Mouse (Mus musculus): Measurements from ENCODE around the gene Tsc1. TPM values are rescaled to one million over a fixed set of nuclear protein-coding genes. Genes with fewer than 3 reads are reported as not detected.

Tsc1 gene
- 12.6 and 13.8 TPM in 2 replicates for polyA plus RNA-seq (2015; fragmentation: Nextera tagmentation; extraction: Ambion mirVana)

DNA sequence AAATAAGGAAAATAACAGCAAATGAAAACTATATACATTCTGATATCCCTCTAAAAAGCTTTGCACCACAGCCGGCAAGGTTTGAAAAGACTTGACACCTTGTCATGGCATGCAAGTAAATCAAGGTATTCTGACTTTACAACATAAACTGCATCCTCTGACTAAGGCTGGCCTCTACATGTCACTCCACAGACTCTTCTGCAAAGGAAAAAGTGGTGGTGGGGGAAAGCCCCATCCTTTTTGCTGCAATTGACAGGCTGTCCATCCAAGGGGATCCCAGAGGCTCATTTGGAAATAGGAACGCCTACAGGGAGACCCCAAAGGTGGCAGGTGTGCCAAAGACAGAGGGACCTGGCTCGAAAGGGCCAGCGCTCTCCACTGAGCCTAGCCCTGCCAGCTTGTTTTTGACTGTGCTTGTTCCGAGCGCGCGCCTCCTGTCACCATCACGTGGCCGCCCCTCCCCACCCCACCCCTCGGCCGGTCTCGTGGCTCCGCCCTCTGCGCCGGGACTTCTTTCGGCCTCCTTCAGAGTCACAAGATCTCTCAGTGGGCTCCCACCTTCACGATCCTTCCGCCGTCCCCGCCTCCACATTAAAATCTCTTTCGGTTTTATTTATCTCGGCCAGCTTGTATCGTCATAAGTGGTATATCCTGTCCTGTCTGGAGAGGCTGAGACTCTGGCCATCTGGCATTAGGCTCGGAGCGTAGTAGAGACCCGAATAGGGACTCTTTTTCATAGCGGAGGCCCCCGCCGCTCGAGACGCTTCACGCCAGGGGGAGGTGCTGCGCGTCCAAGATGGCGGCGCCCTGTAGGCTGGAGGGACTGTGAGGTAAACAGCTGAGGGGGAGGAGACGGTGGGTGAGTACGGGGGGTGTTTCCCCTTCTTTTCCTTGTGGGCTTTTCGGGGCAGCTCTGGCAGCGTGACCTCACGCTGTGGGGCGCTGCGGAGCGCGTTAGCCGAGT lies at the start of gene Tsc1:
Tsc1 (plus strand) TSS at position 768 of the 964 bp plus-strand sequence.
- ATAC-seq: peak; percentile 92
- peak within 1 kb of the TSS; percentile 99 for H3K4me3 ChIP-seq (ENCODE audit: low read length)
- peak within 1 kb of the TSS; percentile 95 for H3K9ac ChIP-seq (ENCODE audit: low read depth, low read length)
- H3K4me1 ChIP-seq (ENCODE audit: control insufficient read depth, insufficient read depth, low read length): peaks cover 14% of the 10 kb centered on the region
- WGBS: 2% methylated on average over 46 of the region's 47 CpGs
- no peaks in the 10 kb centered on the region for H3K36me3 ChIP-seq (ENCODE audit: control insufficient read depth, insufficient read depth, low read length)
- H3K9me3 ChIP-seq (ENCODE audit: control insufficient read depth, low read length): no peaks in the 10 kb centered on the region
- H3K27ac ChIP-seq (ENCODE audit: low read length): peak within 1 kb of the TSS; percentile 78
- peak within 1 kb of the TSS; percentile 66 for H3K4me2 ChIP-seq (ENCODE audit: low read depth, low read length)
- H3K27me3 ChIP-seq (replicated peaks; ENCODE audit: control insufficient read depth, insufficient read depth, low read length): no peaks in the 10 kb centered on the region

DNA sequence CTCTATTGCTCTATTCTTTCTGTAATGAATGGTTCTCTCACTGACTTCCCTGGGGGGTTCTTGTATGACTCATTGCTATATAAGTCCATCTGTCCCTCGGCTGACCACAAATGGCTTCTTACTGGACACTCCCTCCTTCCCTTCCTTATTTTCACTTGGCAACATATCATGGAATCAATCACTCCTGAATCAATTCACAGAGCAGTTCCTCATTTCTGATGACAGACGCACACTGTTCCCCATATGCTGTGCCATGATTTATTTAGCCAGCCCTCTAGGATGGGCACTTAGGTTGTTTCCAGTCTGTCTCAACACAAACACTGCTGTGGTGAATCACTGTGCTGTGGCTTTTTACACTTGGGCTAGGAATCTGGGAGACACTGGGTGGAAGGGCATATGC lies 49.5 kb upstream of the Tsc1 start:
- H3K9me3 ChIP-seq (ENCODE audit: control insufficient read depth, low read length): no peaks in the 10 kb centered on the region
- no peaks in the 10 kb centered on the region for H3K36me3 ChIP-seq (ENCODE audit: control insufficient read depth, insufficient read depth, low read length)
- no peaks in the 10 kb centered on the region for H3K4me1 ChIP-seq (ENCODE audit: control insufficient read depth, insufficient read depth, low read length)
- H3K9ac ChIP-seq (ENCODE audit: low read depth, low read length): no peak overlapping the region
- WGBS: 62% methylated on average over 2 of the region's 2 CpGs
- H3K27me3 ChIP-seq (replicated peaks; ENCODE audit: control insufficient read depth, insufficient read depth, low read length): no peaks in the 10 kb centered on the region
- ATAC-seq: no peak
- no peak overlapping the region for H3K4me2 ChIP-seq (ENCODE audit: low read depth, low read length)
- no peak overlapping the region for H3K27ac ChIP-seq (ENCODE audit: low read length)
- H3K4me3 ChIP-seq (ENCODE audit: low read length): no peak overlapping the region

DNA sequence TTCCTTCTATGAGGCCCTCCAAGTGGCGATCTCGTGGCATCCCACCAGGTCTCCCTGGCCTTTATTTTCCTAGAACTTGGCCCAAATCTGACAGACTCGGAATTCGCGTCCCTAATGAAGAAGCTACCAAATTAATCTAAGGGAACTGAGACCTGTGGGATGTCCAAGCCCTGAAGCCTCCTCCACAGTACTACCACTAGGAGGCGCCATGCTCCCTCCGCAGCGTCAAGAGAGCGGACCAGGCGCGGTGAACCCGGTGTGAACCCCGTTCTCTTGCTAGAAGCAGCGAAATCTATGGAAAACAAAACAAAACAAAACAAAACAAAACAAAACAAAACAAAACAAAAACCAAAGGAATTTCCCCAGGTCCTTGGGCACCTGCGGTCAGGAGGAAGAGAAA lies 48.2 kb upstream of the Tsc1 start:
- Histone ChIP-seq H3K4me3 (ENCODE audit: low read length) (no peak overlapping the region), H3K4me2 (ENCODE audit: low read depth, low read length) (no peak overlapping the region)
- 6% methylated on average over 15 of the region's 15 CpGs for WGBS

DNA sequence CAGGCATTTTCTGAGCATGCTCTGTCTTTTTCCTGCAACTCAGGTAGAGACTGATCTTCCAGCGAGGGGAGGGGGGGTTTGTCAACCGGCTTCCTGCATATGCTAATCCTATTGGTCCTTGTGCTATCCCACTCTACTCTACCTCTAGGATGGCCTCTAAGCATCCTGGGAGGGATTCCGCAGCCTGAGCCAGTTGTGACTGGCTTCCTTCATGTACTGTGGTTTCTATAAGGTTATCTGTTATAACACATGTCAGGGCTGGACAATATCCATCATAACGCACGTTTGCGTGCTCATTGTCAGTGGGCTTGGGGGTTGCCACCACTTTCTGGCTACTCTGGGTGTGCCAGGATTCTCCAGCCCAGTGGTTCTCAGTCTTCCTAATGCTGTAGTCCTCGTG lies 45.0 kb upstream of the Tsc1 start:
- ATAC-seq: no peak
- WGBS: 75% methylated on average over 7 of the region's 7 CpGs
- H3K36me3 ChIP-seq (ENCODE audit: control insufficient read depth, insufficient read depth, low read length): no peaks in the 10 kb centered on the region

More for the DNA sequence above, 48.2 kb upstream of the Tsc1 start:
- Histone ChIP-seq H3K4me1 (ENCODE audit: control insufficient read depth, insufficient read depth, low read length) (no peaks in the 10 kb centered on the region), H3K36me3 (ENCODE audit: control insufficient read depth, insufficient read depth, low read length) (no peaks in the 10 kb centered on the region), H3K9me3 (ENCODE audit: control insufficient read depth, low read length) (no peaks in the 10 kb centered on the region), H3K27ac (ENCODE audit: low read length) (no peak overlapping the region), H3K27me3 (replicated peaks; ENCODE audit: control insufficient read depth, insufficient read depth, low read length) (no peaks in the 10 kb centered on the region), H3K9ac (ENCODE audit: low read depth, low read length) (no peak overlapping the region)
- ATAC-seq: no peak

DNA sequence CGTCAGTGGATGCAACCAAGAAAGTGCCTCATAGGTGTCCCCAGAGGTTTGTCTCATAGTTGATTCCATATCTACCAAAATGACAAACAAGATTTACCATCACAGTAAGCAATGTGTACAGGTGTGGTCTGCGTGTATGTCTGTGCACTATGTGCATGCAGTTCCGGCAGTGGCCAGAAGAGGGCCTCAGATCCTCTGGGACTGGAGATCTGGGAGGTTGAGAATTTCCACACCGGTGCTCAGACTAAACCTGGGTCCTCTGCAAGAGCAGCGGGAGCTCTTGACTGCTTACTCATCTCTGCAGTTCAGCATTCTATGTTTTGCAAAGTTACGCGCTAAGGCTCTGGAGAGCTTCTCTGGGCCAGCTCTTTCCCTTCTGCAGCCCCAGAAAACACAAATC lies 44.0 kb upstream of the Tsc1 start:
- Histone ChIP-seq H3K4me1 (ENCODE audit: control insufficient read depth, insufficient read depth, low read length) (no peaks in the 10 kb centered on the region), H3K9ac (ENCODE audit: low read depth, low read length) (no peak overlapping the region), H3K27me3 (replicated peaks; ENCODE audit: control insufficient read depth, insufficient read depth, low read length) (no peaks in the 10 kb centered on the region), H3K4me3 (ENCODE audit: low read length) (no peak overlapping the region), H3K36me3 (ENCODE audit: control insufficient read depth, insufficient read depth, low read length) (no peaks in the 10 kb centered on the region), H3K27ac (ENCODE audit: low read length) (no peak overlapping the region), H3K4me2 (ENCODE audit: low read depth, low read length) (no peak overlapping the region), H3K9me3 (ENCODE audit: control insufficient read depth, low read length) (no peaks in the 10 kb centered on the region)
- WGBS: 89% methylated on average over 7 of the region's 7 CpGs
- no peak for ATAC-seq

More for the DNA sequence above, 45.0 kb upstream of the Tsc1 start:
- H3K4me2 ChIP-seq (ENCODE audit: low read depth, low read length): no peak overlapping the region
- no peak overlapping the region for H3K27ac ChIP-seq (ENCODE audit: low read length)
- H3K4me3 ChIP-seq (ENCODE audit: low read length): no peak overlapping the region
- H3K9ac ChIP-seq (ENCODE audit: low read depth, low read length): no peak overlapping the region
- H3K9me3 ChIP-seq (ENCODE audit: control insufficient read depth, low read length): no peaks in the 10 kb centered on the region
- no peaks in the 10 kb centered on the region for H3K27me3 ChIP-seq (replicated peaks; ENCODE audit: control insufficient read depth, insufficient read depth, low read length)
- H3K4me1 ChIP-seq (ENCODE audit: control insufficient read depth, insufficient read depth, low read length): no peaks in the 10 kb centered on the region

DNA sequence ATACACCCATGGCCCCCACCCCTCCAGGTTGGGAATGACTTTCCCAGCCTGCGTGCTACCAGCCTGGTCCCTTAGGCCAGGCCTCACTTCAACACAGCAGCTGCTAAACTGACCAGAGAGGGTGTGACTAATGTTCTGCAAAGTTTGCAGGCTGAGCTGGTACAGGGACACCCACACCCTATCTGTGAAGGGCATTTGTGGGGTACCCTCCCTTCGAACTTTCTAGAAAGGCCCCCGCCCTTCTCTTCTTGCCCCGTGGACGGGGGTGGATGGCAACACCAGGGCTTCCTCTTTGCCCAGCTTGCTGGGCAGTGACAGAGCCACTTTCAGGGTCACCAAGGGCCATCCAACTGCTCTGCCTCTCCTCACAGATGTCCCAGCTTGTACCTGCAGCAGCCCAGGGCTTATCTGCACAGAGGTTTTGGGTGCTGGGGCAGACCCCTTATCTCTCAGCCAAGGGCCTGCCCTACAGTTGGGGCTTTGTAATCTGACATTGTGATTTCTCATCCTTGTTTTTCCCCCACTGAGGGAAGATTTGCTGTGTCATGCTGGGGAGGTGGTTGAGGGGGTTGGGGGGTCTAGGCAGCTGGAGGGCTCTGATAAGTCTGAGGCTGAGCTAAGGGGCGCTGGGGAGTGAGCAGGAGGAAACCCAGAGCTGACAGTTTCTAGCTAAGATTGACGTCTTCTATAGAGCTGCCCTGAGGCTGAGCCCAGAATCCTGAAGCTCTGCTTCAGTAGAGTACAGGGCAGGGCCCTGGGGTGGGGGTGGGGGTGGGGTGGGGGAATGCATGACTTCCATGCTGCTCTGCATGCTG lies 43.1 kb upstream of the Tsc1 start:
- peak; percentile 64 for ATAC-seq
- H3K4me1 ChIP-seq (ENCODE audit: control insufficient read depth, insufficient read depth, low read length): no peaks in the 10 kb centered on the region
- WGBS: 73% methylated on average over 7 of the region's 7 CpGs
- H3K4me3 ChIP-seq (ENCODE audit: low read length): no peak overlapping the region
- no peaks in the 10 kb centered on the region for H3K36me3 ChIP-seq (ENCODE audit: control insufficient read depth, insufficient read depth, low read length)
- H3K9me3 ChIP-seq (ENCODE audit: control insufficient read depth, low read length): no peaks in the 10 kb centered on the region
- no peaks in the 10 kb centered on the region for H3K27me3 ChIP-seq (replicated peaks; ENCODE audit: control insufficient read depth, insufficient read depth, low read length)
- no peak overlapping the region for H3K9ac ChIP-seq (ENCODE audit: low read depth, low read length)
- H3K4me2 ChIP-seq (ENCODE audit: low read depth, low read length): no peak overlapping the region
- no peak overlapping the region for H3K27ac ChIP-seq (ENCODE audit: low read length)

DNA sequence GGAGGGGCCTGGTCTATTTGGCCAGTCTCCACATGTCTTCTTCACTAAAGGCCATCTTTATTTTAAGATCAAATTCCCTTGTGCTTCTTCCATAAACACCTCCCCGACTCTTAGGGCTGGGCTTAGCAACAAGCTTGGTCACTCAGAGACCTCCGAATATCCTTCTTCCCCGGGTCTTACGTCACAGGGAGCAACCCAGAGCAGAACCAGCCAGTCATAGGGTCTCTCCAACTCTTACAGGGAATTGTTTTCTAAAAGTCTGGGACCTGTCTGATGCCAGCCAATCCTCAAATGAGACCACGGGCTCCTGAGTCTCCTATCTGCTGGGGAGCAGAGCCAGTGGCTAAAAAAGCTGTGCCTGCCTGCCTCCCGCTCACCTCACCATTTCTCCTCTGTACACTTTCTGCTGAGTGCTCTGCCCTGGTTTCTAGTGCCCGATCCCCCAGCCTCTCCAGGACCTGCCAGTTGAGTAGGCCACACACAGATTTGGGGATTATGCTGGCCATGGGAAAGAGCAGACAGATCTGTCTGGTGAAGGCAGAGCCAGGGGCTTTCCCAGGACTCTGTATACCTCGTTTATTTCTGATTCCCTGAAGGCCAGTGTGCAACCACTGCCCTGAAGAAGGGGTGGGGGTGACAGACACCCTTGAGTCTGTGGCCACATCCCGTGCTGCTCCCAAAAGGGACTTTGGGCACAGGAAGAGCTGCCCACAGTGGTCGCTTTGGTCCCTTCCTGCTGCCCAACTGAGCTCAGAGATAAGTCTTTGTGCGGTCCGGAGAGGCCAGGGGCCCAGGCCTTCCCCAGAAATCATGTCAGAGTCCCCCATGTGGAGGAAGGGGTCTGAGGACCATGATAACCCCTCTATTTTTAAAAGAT lies 42.1 kb upstream of the Tsc1 start:
- ATAC-seq: no peak
- WGBS: 56% methylated on average over 12 of the region's 12 CpGs
- Histone ChIP-seq H3K4me2 (ENCODE audit: low read depth, low read length) (no peak overlapping the region), H3K9me3 (ENCODE audit: control insufficient read depth, low read length) (no peaks in the 10 kb centered on the region), H3K27me3 (replicated peaks; ENCODE audit: control insufficient read depth, insufficient read depth, low read length) (no peaks in the 10 kb centered on the region), H3K4me3 (ENCODE audit: low read length) (no peak overlapping the region), H3K27ac (ENCODE audit: low read length) (no peak overlapping the region), H3K36me3 (ENCODE audit: control insufficient read depth, insufficient read depth, low read length) (no peaks in the 10 kb centered on the region), H3K4me1 (ENCODE audit: control insufficient read depth, insufficient read depth, low read length) (no peaks in the 10 kb centered on the region), H3K9ac (ENCODE audit: low read depth, low read length) (no peak overlapping the region)

DNA sequence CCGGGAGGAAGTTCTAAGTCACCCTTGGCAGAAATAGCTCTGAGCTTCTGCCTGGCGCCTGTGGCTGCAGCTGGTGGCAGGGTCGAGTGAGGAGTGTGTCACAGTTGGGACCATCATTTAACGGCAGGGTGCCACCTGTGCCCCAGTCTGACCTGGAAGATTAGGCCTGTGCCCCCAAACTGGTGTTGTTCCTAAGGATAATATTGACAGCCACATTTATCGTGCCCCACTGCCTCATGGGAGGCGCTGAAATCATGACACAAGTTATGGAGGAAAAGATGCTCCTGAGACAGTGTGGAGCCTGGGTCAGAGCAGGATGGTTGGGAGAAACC lies 41.5 kb upstream of the Tsc1 start:
- Histone ChIP-seq H3K36me3 (ENCODE audit: control insufficient read depth, insufficient read depth, low read length) (no peaks in the 10 kb centered on the region), H3K27me3 (replicated peaks; ENCODE audit: control insufficient read depth, insufficient read depth, low read length) (no peaks in the 10 kb centered on the region), H3K4me1 (ENCODE audit: control insufficient read depth, insufficient read depth, low read length) (no peaks in the 10 kb centered on the region), H3K27ac (ENCODE audit: low read length) (no peak overlapping the region), H3K9me3 (ENCODE audit: control insufficient read depth, low read length) (no peaks in the 10 kb centered on the region), H3K9ac (ENCODE audit: low read depth, low read length) (no peak overlapping the region), H3K4me3 (ENCODE audit: low read length) (no peak overlapping the region), H3K4me2 (ENCODE audit: low read depth, low read length) (no peak overlapping the region)
- WGBS: 77% methylated on average over 6 of the region's 6 CpGs
- ATAC-seq: no peak

Measured in intestine, embryonic 16.5 days (tissue).